Mouse (Mus musculus) hindbrain, embryonic 11.5 days (tissue): ENCODE measurements around the gene Xrcc4. TPM values are rescaled to one million over a fixed set of nuclear protein-coding genes. Genes with fewer than 3 reads are reported as not detected.

Experiments
- ATAC-seq: fragments of 200-750 bp; cut with Nextera tagmentation; 2 replicates; pipeline ENCODE4 v1.8.0; 2017; ENCODE audit warnings: mild to moderate bottlenecking, moderate TSS enrichment, moderate library complexity; ENCODE audit not compliant: low FRiP score
- DNase-seq: peaks from one replicate; pipeline ENCODE4 v3.0.0-alpha.2; 2015; ENCODE audit warnings: low spot score
- H3K27ac ChIP-seq: fragments of 300-500 bp; sonication (generic); 2 replicates; pipeline ENCODE4 v1.5.1; 2014; ENCODE audit warnings: mild to moderate bottlenecking, low read depth, low read length
- H3K27me3 ChIP-seq: fragments of 300-500 bp; sonication (generic); 2 replicates; pipeline ENCODE4 v1.6.1; 2014; ENCODE audit warnings: mild to moderate bottlenecking, low read length, moderate library complexity, mixed read lengths; ENCODE audit not compliant: control insufficient read depth, insufficient read depth
- H3K36me3 ChIP-seq: fragments of 300-500 bp; sonication (generic); 2 replicates; pipeline ENCODE4 v1.6.1; 2014; ENCODE audit warnings: mild to moderate bottlenecking, low read length, moderate library complexity, mixed read lengths; ENCODE audit not compliant: control insufficient read depth, insufficient read depth
- H3K4me1 ChIP-seq: fragments of 300-500 bp; sonication (generic); replicated peaks from 2 replicates; pipeline ENCODE4 v1.6.1; 2014; ENCODE audit warnings: low read length, mixed read lengths; ENCODE audit not compliant: control insufficient read depth, insufficient read depth
- H3K4me2 ChIP-seq: fragments of 300-500 bp; sonication (generic); replicated peaks from 2 replicates; pipeline ENCODE4 v1.6.1; 2014; ENCODE audit warnings: mild to moderate bottlenecking, low read depth, low read length
- H3K4me3 ChIP-seq: fragments of 300-500 bp; sonication (generic); 2 replicates; pipeline ENCODE4 v1.5.1; 2014; ENCODE audit warnings: low read depth, low read length
- H3K9ac ChIP-seq: fragments of 300-500 bp; sonication (generic); 2 replicates; pipeline ENCODE4 v1.6.1; 2014; ENCODE audit warnings: low read depth, low read length
- H3K9me3 ChIP-seq: fragments of 300-500 bp; sonication (generic); 2 replicates; pipeline ENCODE4 v1.6.1; 2016; ENCODE audit warnings: low read length; ENCODE audit not compliant: control insufficient read depth
- WGBS: fragments of 180-500 bp; shearing (Covaris S2); extraction: QIAGEN DNeasy Blood & Tissue Kit; methylation state at CpG from one replicate; pipeline ENCODE4 v1.1.7; 2014; 5-methylcytosine and 5-hydroxymethylcytosine counted together
- polyA plus RNA-seq: library from polyadenylated mRNA; unstranded; fragments of >200 nt; fragmentation: Nextera tagmentation; extraction: Ambion mirVana; gene quantifications from 2 replicates; pipeline ENCODE4 v1.2.1, GENCODE M21; 2014

Xrcc4 gene
- polyA plus RNA-seq, 1 experiment from 2014 or later, result 13.9 TPM

DNA sequence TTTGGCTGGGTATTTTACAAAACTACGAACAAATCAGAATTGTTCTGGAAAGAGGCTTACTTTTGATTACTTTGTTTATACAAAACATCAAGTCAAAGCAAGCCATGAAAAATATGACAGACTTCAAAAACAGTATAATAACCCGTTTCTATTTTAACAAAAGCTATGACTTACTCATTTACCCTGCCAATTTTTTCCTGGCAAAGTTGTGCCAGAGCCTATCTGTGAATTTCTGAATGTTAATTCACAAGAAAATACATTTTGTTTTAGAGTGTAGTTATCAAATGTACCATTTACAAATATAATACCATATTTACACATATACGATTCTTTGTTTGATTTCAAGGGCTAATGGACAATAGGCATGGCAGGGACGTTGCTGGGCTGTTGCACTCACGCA lies 175.1 kb downstream of the Xrcc4 start:
- H3K4me2 ChIP-seq, result no peak overlapping the region
- ATAC-seq, result no peak
- no peaks in the 10 kb centered on the region for H3K27me3 ChIP-seq
- 96% methylated on average over 5 of the region's 5 CpGs for whole genome bisulfite sequencing
- no peaks in the 10 kb centered on the region for H3K4me1 ChIP-seq
- H3K9me3 ChIP-seq, result no peaks in the 10 kb centered on the region
- H3K27ac ChIP-seq, result no peak overlapping the region
- no peak overlapping the region for H3K4me3 ChIP-seq
- H3K36me3 ChIP-seq, result no peaks in the 10 kb centered on the region
- no peak overlapping the region for H3K9ac ChIP-seq
- no peak for DNase-seq

DNA sequence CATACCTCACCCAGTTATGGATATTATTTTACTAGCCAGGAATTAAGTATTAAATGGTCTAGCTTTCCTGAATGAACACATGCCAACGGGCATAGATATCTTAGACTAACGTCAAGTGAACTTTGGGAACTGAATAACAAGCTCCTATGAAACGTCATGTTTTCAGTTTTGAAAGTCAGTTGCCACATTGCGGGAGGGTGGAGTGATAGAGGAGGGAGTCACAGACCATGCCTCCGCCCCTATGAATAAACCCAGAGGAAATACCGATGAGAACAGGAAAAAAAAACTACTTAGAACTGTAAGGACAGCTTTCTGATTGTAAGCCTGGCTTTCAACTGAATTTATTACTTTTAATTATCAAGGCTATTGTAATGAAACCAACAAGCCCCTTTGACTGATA lies 175.5 kb downstream of the Xrcc4 start:
- Histone ChIP-seq H3K4me3 (no peak overlapping the region), H3K4me1 (no peaks in the 10 kb centered on the region), H3K36me3 (no peaks in the 10 kb centered on the region), H3K9ac (no peak overlapping the region), H3K27ac (no peak overlapping the region), H3K4me2 (no peak overlapping the region), H3K9me3 (no peaks in the 10 kb centered on the region), H3K27me3 (no peaks in the 10 kb centered on the region)
- WGBS, result 86% methylated on average over 6 of the region's 6 CpGs
- DNase-seq, result no peak
- no peak for ATAC-seq

DNA sequence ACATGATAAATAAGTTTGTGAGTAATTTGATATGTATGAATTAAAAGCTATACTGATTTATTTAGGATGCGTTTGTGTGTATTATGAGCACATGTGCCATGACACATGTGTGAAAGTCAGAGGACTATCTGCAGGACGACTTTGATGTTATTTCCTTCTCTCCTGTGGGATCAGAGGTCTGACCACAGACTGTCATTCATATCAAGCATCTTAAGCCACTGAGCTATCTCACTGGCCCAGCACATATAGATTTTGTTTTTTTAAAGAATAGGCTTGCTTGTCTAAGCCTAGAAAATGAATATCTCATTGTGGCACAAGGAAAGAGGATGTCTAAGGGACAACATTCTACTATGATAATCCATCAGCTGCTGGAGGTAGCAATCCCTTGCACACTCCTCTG lies 183.3 kb downstream of the Xrcc4 start:
- Histone ChIP-seq H3K27ac (no peak overlapping the region), H3K4me3 (no peak overlapping the region), H3K4me2 (no peak overlapping the region), H3K9ac (no peak overlapping the region), H3K27me3 (no peaks in the 10 kb centered on the region), H3K4me1 (no peaks in the 10 kb centered on the region), H3K36me3 (no peaks in the 10 kb centered on the region), H3K9me3 (no peaks in the 10 kb centered on the region)
- no peak for DNase-seq
- ATAC-seq, result no peak
- 64% methylated on average over 2 of the region's 2 CpGs for WGBS

DNA sequence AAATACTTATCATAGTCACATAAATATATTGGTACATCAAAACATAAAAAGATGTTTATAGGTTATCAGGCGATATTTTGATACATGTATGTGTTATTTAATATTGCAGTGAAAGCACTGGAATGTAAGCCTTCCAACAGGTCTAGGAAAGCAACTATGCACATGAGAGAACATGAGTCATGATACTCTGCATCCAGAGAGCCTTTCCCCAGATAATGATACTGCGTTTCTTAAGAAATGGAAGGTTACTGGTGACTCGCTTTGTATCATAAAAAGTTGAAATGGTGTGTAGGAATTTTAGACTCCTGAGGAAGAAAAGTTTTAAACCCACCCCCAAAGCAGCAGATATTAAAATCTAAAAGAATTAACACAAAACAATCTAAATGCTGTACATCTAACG lies 190.3 kb downstream of the Xrcc4 start:
- Histone ChIP-seq H3K9ac (no peak overlapping the region), H3K36me3 (no peaks in the 10 kb centered on the region), H3K4me3 (no peak overlapping the region), H3K4me1 (no peaks in the 10 kb centered on the region), H3K27me3 (no peaks in the 10 kb centered on the region), H3K4me2 (no peak overlapping the region), H3K27ac (no peak overlapping the region), H3K9me3 (no peaks in the 10 kb centered on the region)
- ATAC-seq (no peak), DNase-seq (no peak)
- 91% methylated on average over 4 of the region's 4 CpGs for WGBS

DNA sequence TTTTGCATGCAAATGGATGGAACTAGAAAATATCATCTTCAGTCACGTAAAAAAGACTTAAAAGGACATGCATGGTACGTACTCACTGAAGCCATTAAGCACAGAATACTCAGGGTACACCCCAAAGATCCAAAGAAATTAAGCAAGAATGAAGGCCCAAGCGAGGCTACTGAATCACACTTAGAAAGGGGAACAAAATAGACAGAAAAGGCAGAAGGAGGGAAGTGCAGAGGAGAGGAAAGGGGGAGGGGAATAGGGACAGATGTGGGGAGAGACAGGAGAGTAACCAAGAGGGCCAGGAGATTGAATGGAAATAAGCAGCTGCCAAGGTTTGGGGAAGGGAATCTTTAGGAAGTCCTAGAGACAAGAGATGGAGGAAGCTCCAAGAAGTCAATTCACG lies 197.3 kb downstream of the Xrcc4 start:
- ATAC-seq, result no peak
- Histone ChIP-seq H3K4me2 (no peak overlapping the region), H3K4me1 (no peaks in the 10 kb centered on the region), H3K36me3 (no peaks in the 10 kb centered on the region), H3K9me3 (no peaks in the 10 kb centered on the region), H3K27ac (no peak overlapping the region), H3K4me3 (no peak overlapping the region), H3K9ac (no peak overlapping the region), H3K27me3 (no peaks in the 10 kb centered on the region)
- WGBS, result 96% methylated on average over 4 of the region's 4 CpGs
- DNase-seq, result no peak

DNA sequence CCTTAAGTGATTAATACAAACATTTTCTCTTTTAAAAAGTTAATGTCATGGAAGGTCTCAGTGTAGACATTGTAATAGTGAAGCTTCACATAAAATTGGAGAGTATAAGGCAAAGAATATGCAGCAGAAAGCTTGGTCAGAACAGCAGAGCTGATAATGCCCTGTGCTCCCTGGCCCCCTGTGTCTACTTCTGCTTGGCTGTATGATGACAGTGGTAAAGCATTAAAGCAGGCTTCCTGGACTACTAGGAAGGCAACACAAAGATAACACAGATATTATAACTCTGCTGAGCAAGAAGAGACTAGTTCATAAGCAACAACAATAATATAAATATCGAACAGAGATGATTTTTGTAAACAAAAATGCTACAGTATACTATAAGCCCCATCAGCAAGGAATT lies 199.2 kb downstream of the Xrcc4 start:
- ATAC-seq (no peak), DNase-seq (no peak)
- no peaks in the 10 kb centered on the region for H3K9me3 ChIP-seq
- no peak overlapping the region for H3K4me2 ChIP-seq
- no peak overlapping the region for H3K4me3 ChIP-seq
- no peak overlapping the region for H3K9ac ChIP-seq
- WGBS, result 90% methylated on average over 1 of the region's 1 CpGs
- H3K4me1 ChIP-seq, result no peaks in the 10 kb centered on the region
- H3K27me3 ChIP-seq, result no peaks in the 10 kb centered on the region
- no peak overlapping the region for H3K27ac ChIP-seq
- H3K36me3 ChIP-seq, result no peaks in the 10 kb centered on the region

DNA sequence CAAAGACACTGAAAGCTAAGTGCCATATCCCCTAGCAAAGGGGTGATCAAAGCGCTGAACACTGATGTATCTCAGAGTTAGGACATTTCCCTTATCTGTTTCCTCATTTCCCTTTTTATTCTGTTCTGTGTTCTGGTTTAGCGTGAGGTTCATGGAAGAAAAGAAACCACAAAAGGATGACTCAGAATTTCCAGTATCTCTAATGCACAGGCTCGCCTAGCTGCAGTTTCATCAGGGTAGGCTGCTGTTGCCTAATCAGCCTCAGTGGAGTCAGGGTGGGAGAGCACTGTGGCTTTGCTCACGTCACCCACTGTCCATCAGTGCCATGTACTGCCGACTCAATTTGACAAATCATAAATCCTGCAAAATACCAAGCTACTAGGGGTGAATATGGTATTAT lies 200.3 kb downstream of the Xrcc4 start:
- ATAC-seq, result no peak
- Histone ChIP-seq H3K27ac (no peak overlapping the region), H3K4me3 (no peak overlapping the region), H3K4me2 (no peak overlapping the region), H3K36me3 (no peaks in the 10 kb centered on the region), H3K4me1 (no peaks in the 10 kb centered on the region), H3K9ac (no peak overlapping the region), H3K27me3 (no peaks in the 10 kb centered on the region), H3K9me3 (no peaks in the 10 kb centered on the region)
- DNase-seq, result no peak
- 78% methylated on average over 5 of the region's 5 CpGs for WGBS

DNA sequence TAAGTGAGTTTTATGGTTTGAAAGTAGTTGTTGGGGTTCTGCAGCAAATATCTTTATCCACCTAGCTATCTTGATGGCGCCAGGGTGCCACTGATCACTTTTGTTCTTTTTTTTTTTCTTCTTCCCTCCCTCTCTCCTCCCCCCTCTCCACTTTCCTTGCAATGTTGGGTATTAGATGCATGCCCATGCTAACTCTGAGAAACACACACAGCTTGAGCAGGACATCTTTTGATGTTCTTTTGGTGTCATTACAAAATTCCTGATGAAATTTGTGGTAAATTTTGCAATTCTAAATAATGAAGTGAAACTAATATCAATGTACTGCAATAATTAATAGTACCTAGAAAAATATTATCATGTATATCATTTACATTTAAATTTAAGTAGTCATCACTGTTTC lies 205.9 kb downstream of the Xrcc4 start:
- Histone ChIP-seq H3K4me2 (no peak overlapping the region), H3K4me1 (no peaks in the 10 kb centered on the region), H3K4me3 (no peak overlapping the region), H3K27me3 (no peaks in the 10 kb centered on the region), H3K9me3 (no peaks in the 10 kb centered on the region), H3K9ac (no peak overlapping the region), H3K27ac (no peak overlapping the region), H3K36me3 (no peaks in the 10 kb centered on the region)
- DNase-seq, result no peak
- WGBS, result 85% methylated on average over 1 of the region's 1 CpGs
- no peak for ATAC-seq

DNA sequence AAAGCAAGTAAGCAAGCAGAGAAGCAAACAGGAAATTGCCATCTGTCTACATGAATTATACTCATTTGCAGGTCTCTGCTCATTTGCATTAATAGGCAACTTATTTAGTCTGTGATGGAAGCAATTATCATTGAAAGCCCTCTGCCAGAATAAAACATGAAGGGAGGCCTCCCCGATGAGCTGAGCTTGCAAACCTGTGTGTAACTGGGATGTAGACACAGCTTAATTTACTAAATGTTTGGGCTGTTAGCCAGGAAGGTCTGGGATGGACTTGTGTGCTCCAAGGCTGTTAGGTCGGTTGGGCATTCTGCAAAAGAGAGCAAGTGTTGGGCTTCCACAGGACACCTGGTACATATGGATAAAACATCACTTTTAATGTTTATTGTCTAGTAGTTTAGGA lies 208.1 kb downstream of the Xrcc4 start:
- Histone ChIP-seq H3K27ac (no peak overlapping the region), H3K4me3 (no peak overlapping the region), H3K4me2 (no peak overlapping the region), H3K27me3 (no peaks in the 10 kb centered on the region), H3K9ac (no peak overlapping the region), H3K4me1 (no peaks in the 10 kb centered on the region), H3K36me3 (no peaks in the 10 kb centered on the region), H3K9me3 (no peaks in the 10 kb centered on the region)
- DNase-seq (no peak), ATAC-seq (no peak)
- WGBS, result 62% methylated on average over 2 of the region's 2 CpGs
